Mouse (Mus musculus): Measurements from ENCODE around the gene C530008M17Rik.

- TF ChIP-seq TAL1 (IDR thresholded peaks at IDR 0.05; ENCODE audit: low read length) = no peak
- TF ChIP-seq GATA1 (IDR thresholded peaks at IDR 0.05; ENCODE audit: low read length) = no peak
Measured at GRCm38 (mm10) chr5:76675369-76675768, 19.1 kb downstream of the C530008M17Rik start.
